Mouse (Mus musculus): ENCODE results near the gene Hes1. TPM values are rescaled to one million over a fixed set of nuclear protein-coding genes. Genes with fewer than 3 reads are reported as not detected.

The Hes1 gene
- polyA plus RNA-seq, 1 experiment from 2014 or later, result 19.1 TPM

DNA sequence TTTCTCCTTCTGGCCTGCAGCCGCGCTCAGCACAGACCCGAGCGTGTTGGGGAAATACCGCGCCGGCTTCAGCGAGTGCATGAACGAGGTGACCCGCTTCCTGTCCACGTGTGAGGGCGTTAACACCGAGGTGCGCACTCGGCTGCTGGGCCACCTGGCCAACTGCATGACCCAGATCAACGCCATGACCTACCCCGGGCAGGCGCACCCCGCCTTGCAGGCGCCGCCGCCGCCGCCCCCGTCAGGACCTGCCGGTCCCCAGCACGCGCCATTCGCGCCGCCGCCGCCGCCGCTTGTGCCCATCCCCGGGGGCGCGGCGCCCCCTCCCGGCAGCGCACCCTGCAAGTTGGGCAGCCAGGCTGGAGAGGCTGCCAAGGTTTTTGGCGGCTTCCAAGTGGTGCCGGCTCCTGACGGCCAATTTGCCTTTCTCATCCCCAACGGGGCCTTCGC is 2.7 kb downstream of the Hes1 start:
- under 1% methylated on average over 45 of the region's 46 CpGs for WGBS
- Histone ChIP-seq H3K9me3 (no peaks in the 10 kb centered on the region), H3K27me3 (peaks cover 73% of the 10 kb centered on the region), H3K9ac (peak overlapping the region; percentile 76), H3K27ac (peak overlapping the region; percentile 84), H3K4me2 (peak overlapping the region; percentile 98), H3K36me3 (no peaks in the 10 kb centered on the region), H3K4me1 (replicated peaks) (peaks cover 68% of the 10 kb centered on the region), H3K4me3 (peak overlapping the region; percentile 56)
- ATAC-seq (ENCODE audit: low FRiP score), result no peak; the same call in 1 of the 2 replicates

GRCm38 (mm10) chr16:30068041-30069020 is 4.1 kb downstream of the Hes1 start:
- H3K4me3 ChIP-seq, result peak overlapping the region; percentile 24
- under 1% methylated on average over 36 of the region's 36 CpGs for WGBS
- H3K4me1 ChIP-seq (replicated peaks), result peaks cover 55% of the 10 kb centered on the region
- ATAC-seq (ENCODE audit: low FRiP score), result no peak
- no peaks in the 10 kb centered on the region for H3K9me3 ChIP-seq
- H3K27me3 ChIP-seq, result peaks cover 73% of the 10 kb centered on the region
- H3K27ac ChIP-seq, result peak overlapping the region; percentile 35; the same call in 1 of the 2 replicates
- no peaks in the 10 kb centered on the region for H3K36me3 ChIP-seq
- H3K4me2 ChIP-seq, result peak overlapping the region; percentile 50
- H3K9ac ChIP-seq, result peak overlapping the region; percentile 61

DNA sequence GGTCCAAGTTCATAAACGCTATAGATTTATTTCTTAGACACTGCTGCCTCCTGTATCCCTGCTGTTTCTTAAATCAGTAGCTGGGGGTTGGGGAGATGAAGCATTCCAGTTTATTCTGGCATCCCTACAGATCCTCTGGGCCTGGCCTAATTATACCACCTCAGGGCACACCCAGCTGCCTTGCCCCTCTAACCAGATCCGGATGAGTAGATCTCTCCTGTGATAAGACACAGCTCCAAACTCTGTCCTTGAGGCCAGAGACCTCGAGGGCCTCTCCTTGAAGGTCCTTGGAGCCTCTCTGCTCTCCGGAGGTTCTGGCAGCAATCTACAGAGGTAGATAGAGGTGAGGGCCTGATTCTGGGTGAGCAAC is 5.4 kb downstream of the Hes1 start:
- Histone ChIP-seq H3K4me1 (replicated peaks) (peaks cover 50% of the 10 kb centered on the region), H3K9me3 (no peaks in the 10 kb centered on the region), H3K27me3 (peaks cover 85% of the 10 kb centered on the region), H3K27ac (peak overlapping the region; percentile 79; the same call in 1 of the 2 replicates), H3K4me3 (peak overlapping the region; percentile 48), H3K36me3 (no peaks in the 10 kb centered on the region), H3K4me2 (peak overlapping the region; percentile 81), H3K9ac (peak overlapping the region; percentile 75; the same call in 1 of the 2 replicates)
- WGBS, result 2% methylated on average over 4 of the region's 4 CpGs
- ATAC-seq (ENCODE audit: low FRiP score), result 0 out of 2 replicates have a peak, but pooled peaks have one; percentile 14

DNA sequence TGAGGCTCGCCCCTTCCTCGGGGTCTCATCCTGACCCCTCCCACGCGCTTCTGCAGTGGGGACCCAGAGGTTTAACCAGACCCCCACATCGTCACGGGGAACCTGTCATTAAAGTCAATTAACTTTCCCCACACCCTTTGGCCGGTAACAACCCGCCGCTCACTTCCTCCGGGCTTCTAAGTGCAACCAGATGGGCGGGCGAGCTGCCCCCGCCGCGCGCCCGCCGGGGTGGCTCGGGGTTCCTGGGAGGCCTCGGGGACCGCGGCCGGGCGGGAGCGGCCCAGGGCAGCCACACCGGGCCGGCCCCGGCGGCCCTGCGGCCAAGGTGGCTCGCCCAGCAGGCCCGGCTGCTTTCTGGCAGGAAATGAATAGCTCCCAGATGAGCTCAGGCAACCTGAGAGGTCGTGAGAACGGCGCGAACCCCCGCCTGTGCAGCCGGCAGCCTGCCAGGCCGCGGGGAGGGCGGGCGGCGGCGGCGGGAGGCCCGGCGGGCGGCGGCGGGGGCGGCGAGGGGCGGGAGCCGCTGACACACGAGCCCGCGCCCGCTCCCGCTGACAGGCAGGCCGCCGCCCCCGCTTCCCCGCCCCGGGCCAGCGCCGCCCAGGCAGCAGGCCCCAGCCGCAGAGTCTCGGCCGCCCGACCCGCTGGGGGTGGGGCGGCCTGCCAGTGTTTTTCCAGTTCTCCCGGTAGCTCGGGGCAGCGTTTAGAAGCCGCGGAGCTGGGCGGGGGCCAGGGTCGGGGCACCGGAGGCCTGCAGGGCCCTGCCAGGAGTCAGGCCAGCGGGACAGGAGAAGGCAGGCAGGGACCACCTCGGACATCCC is 6.0 kb downstream of the Hes1 start:
- ATAC-seq (ENCODE audit: low FRiP score), result peak; percentile 57
- Histone ChIP-seq H3K9me3 (no peaks in the 10 kb centered on the region), H3K4me3 (peak overlapping the region; percentile 48), H3K36me3 (no peaks in the 10 kb centered on the region), H3K27me3 (peaks cover 87% of the 10 kb centered on the region), H3K4me2 (peak overlapping the region; percentile 81), H3K9ac (peak overlapping the region; percentile 75), H3K4me1 (replicated peaks) (peaks cover 45% of the 10 kb centered on the region), H3K27ac (peak overlapping the region; percentile 79)
- under 1% methylated on average over 52 of the region's 82 CpGs for WGBS

DNA sequence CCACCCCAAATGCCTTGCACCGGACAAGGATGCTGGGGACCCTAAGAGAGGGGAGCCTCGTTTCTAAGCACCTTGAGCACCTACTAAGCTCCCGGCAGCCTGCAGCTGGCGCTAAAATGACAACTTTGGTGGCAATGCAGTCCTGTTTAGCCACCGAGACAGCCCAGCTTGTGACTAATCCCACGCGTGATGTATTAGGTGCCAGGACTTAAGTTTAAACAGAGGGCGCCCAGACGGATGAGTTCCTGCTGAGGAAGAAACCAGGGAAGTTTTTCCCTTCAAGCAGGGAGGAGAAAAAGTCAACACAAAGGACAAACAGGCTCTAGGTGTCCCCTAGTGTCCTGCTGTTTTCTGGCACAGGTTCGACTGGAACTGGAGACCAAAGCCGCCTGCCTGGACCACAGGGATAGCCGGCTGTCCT is 6.6 kb downstream of the Hes1 start:
- Histone ChIP-seq H3K4me2 (peak overlapping the region; percentile 81), H3K36me3 (no peaks in the 10 kb centered on the region), H3K9me3 (no peaks in the 10 kb centered on the region), H3K27ac (peak overlapping the region; percentile 60; the same call in 1 of the 2 replicates), H3K27me3 (peaks cover 85% of the 10 kb centered on the region), H3K4me1 (replicated peaks) (peaks cover 42% of the 10 kb centered on the region), H3K9ac (peak overlapping the region; percentile 75), H3K4me3 (peak overlapping the region; percentile 48)
- 2% methylated on average over 12 of the region's 12 CpGs for WGBS
- peak; percentile 18; the same call in 1 of the 2 replicates for ATAC-seq (ENCODE audit: low FRiP score)

GRCm38 (mm10) chr16:30073317-30073716 is 9.1 kb downstream of the Hes1 start:
- 91% methylated on average over 1 of the region's 1 CpGs for WGBS
- H3K27me3 ChIP-seq, result peaks cover 86% of the 10 kb centered on the region

GRCm38 (mm10) chr16:30081498-30081897 is 17.3 kb downstream of the Hes1 start:
- no peak for ATAC-seq (ENCODE audit: low FRiP score)

More at GRCm38 (mm10) chr16:30073317-30073716, 9.1 kb downstream of the Hes1 start:
- ATAC-seq (ENCODE audit: low FRiP score), result no peak
- Histone ChIP-seq H3K9ac (no peak overlapping the region), H3K9me3 (no peaks in the 10 kb centered on the region), H3K4me3 (no peak overlapping the region), H3K27ac (no peak overlapping the region), H3K4me1 (replicated peaks) (peaks cover 21% of the 10 kb centered on the region), H3K4me2 (no peak overlapping the region), H3K36me3 (no peaks in the 10 kb centered on the region)

GRCm38 (mm10) chr16:30081980-30082379 is 17.8 kb downstream of the Hes1 start:
- no peak overlapping the region for H3K27ac ChIP-seq
- no peak overlapping the region for H3K9ac ChIP-seq
- H3K27me3 ChIP-seq, result peaks cover 62% of the 10 kb centered on the region
- no peaks in the 10 kb centered on the region for H3K9me3 ChIP-seq
- H3K4me1 ChIP-seq (replicated peaks), result no peaks in the 10 kb centered on the region
- WGBS, result 89% methylated on average over 4 of the region's 4 CpGs
- no peak overlapping the region for H3K4me2 ChIP-seq
- no peaks in the 10 kb centered on the region for H3K36me3 ChIP-seq
- no peak overlapping the region for H3K4me3 ChIP-seq
- ATAC-seq (ENCODE audit: low FRiP score), result no peak

More at GRCm38 (mm10) chr16:30081498-30081897, 17.3 kb downstream of the Hes1 start:
- Histone ChIP-seq H3K9me3 (no peaks in the 10 kb centered on the region), H3K9ac (no peak overlapping the region), H3K27me3 (peaks cover 67% of the 10 kb centered on the region), H3K27ac (no peak overlapping the region), H3K4me2 (no peak overlapping the region), H3K36me3 (no peaks in the 10 kb centered on the region), H3K4me3 (no peak overlapping the region), H3K4me1 (replicated peaks) (no peaks in the 10 kb centered on the region)
- 73% methylated on average over 4 of the region's 4 CpGs for WGBS

DNA sequence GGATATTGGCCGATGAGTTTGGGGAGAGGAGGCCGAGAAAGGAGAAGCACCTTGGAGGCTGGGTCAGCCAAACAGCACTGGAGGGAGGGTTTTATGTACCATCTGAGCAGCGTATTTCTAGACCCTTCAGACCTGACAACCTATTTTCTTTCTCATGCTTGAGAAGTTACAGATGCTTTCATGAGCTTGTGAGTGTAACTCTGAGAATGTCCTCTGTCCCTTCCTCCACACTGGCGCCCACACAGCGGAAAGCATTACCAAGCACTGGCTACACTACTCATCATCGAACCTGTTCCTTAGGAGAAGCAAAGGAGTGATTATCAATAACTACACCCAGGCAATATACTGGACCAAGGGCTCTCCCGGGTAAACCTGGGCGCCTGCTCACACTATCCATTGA is 18.8 kb downstream of the Hes1 start:
- peaks cover 54% of the 10 kb centered on the region for H3K27me3 ChIP-seq
- no peak overlapping the region for H3K27ac ChIP-seq
- H3K4me2 ChIP-seq, result no peak overlapping the region
- 93% methylated on average over 8 of the region's 8 CpGs for WGBS
- no peak for ATAC-seq (ENCODE audit: low FRiP score)
- H3K4me3 ChIP-seq, result no peak overlapping the region
- H3K9ac ChIP-seq, result no peak overlapping the region
- no peaks in the 10 kb centered on the region for H3K9me3 ChIP-seq
- no peaks in the 10 kb centered on the region for H3K36me3 ChIP-seq
- H3K4me1 ChIP-seq (replicated peaks), result 0 out of 2 replicates have a peak, but pooled peaks cover 4% of the 10 kb centered on the region

GRCm38 (mm10) chr16:30083536-30083935 is 19.4 kb downstream of the Hes1 start:
- Histone ChIP-seq H3K27ac (no peak overlapping the region), H3K4me3 (no peak overlapping the region), H3K9me3 (no peaks in the 10 kb centered on the region), H3K4me1 (replicated peaks) (0 out of 2 replicates have a peak, but pooled peaks cover 4% of the 10 kb centered on the region), H3K27me3 (peaks cover 52% of the 10 kb centered on the region), H3K36me3 (no peaks in the 10 kb centered on the region), H3K9ac (no peak overlapping the region), H3K4me2 (no peak overlapping the region)
- ATAC-seq (ENCODE audit: low FRiP score), result no peak
- WGBS, result 83% methylated on average over 3 of the region's 3 CpGs

DNA sequence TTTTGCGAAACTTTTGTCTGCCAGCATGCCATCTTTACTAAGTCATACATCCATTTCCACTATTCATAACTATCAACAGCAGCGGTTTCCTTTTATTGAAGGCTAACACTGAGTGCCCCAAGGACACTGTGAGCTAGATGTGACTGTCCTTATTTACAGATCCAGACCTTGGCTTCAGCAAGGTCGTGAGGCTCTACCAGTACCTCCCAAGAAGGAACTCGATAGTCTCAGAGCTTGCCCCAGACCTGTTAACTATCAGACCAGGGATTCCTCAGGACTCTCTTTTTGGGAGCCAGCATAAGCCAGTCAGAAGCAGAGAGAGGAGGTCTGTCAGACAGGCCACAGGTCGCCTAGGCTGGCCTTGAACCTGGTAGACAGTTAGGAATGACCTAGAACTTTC is 24.5 kb downstream of the Hes1 start:
- Histone ChIP-seq H3K9ac (no peak overlapping the region), H3K27me3 (peaks cover 36% of the 10 kb centered on the region), H3K4me1 (replicated peaks) (0 out of 2 replicates have a peak, but pooled peaks cover 4% of the 10 kb centered on the region), H3K27ac (no peak overlapping the region), H3K4me3 (no peak overlapping the region), H3K36me3 (no peaks in the 10 kb centered on the region), H3K9me3 (no peaks in the 10 kb centered on the region), H3K4me2 (no peak overlapping the region)
- no peak for ATAC-seq (ENCODE audit: low FRiP score)
- 88% methylated on average over 5 of the region's 5 CpGs for WGBS
